Mouse (Mus musculus) forebrain, postnatal 0 days (tissue): Measurements from ENCODE around the gene Sugt1. TPM values are rescaled to one million over a fixed set of nuclear protein-coding genes. Genes with fewer than 3 reads are reported as not detected.

Experiments used
- ATAC-seq: fragments of 200-750 bp; cut with Nextera tagmentation; 2 replicates; pipeline ENCODE4 v1.8.0; 2017; ENCODE audit warnings: mild to moderate bottlenecking, moderate library complexity
- DNase-seq: peaks from one replicate; pipeline ENCODE4 v3.0.0-alpha.2; 2015
- H3K27ac ChIP-seq: fragments of 300-500 bp; sonication (generic); 2 replicates; pipeline ENCODE4 v1.5.1; 2014; ENCODE audit warnings: low read depth, mild to moderate bottlenecking, antibody characterized with exemption, low read length, moderate library complexity, mixed read lengths
- H3K27me3 ChIP-seq: fragments of 300-500 bp; sonication (generic); 2 replicates; pipeline ENCODE4 v1.6.1; 2014; ENCODE audit warnings: mild to moderate bottlenecking, low read length, mixed read lengths; ENCODE audit not compliant: insufficient read depth
- H3K36me3 ChIP-seq: fragments of 300-500 bp; sonication (generic); 2 replicates; pipeline ENCODE4 v1.6.1; 2014; ENCODE audit warnings: mild to moderate bottlenecking, moderate library complexity; ENCODE audit not compliant: insufficient read depth
- H3K4me1 ChIP-seq: fragments of 300-500 bp; sonication (generic); 2 replicates; pipeline ENCODE4 v1.6.1; 2014; ENCODE audit warnings: antibody characterized with exemption; ENCODE audit not compliant: insufficient read depth
- H3K4me2 ChIP-seq: fragments of 300-500 bp; sonication (generic); 2 replicates; pipeline ENCODE4 v1.6.1; 2014; ENCODE audit warnings: low read depth, mild to moderate bottlenecking, moderate library complexity
- H3K4me3 ChIP-seq: fragments of 300-500 bp; sonication (generic); 2 replicates; pipeline ENCODE4 v1.5.1; 2014; ENCODE audit warnings: low read depth, low read length, mixed read lengths
- H3K9ac ChIP-seq: fragments of 300-500 bp; sonication (generic); 2 replicates; pipeline ENCODE4 v1.6.1; 2014; ENCODE audit warnings: mild to moderate bottlenecking
- H3K9me3 ChIP-seq: fragments of 300-500 bp; sonication (generic); 2 replicates; pipeline ENCODE4 v1.6.1; 2016; ENCODE audit warnings: low read length
- CTCF ChIP-seq: sonication (generic); IDR thresholded peaks from 2 replicates; pipeline ENCODE4 v1.5.1; 2016; ENCODE audit warnings: antibody characterized with exemption, control low read depth, low read depth
- WGBS: fragments of 180-500 bp; shearing (Covaris S2); extraction: QIAGEN DNeasy Blood & Tissue Kit; methylation state at CpG from one replicate; pipeline ENCODE4 v1.1.7; 2014; 5-methylcytosine and 5-hydroxymethylcytosine counted together
- polyA plus RNA-seq: library from polyadenylated mRNA; unstranded; fragments of >200 nt; fragmentation: Nextera tagmentation; extraction: Ambion mirVana; gene quantifications from 2 replicates; pipeline ENCODE4 v1.2.1, GENCODE M21; 2015
- total RNA-seq: library from RNA; depleted of rRNA; stranded (reverse); fragments of >200 nt; gene quantifications from 2 replicates; pipeline ENCODE4 v1.2.3, GENCODE M21; 2014

The Sugt1 gene
- total and polyA plus RNA-seq, 2 experiments from 2014 or later, result 41.5 to 93.7 TPM

DNA sequence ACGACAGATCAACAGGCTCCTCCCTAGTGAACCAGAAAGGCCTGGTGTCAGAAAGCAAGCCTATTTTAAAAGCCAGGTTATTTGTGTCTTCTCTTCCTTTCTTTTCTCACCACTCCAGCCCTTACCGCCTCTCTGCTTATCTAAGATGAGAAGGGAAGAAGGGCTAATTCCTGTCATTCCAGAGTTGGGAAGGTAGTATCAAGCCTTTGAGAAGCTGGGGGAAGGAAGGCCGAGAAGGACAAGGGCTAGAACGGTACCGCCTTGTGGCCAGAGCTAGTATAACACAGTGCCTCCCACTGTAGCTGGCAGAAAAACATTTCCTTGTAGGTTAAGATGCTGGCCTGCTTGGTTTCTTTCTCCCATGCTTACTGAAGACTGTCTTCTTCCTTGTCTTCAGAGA lies 24.7 kb upstream of the Sugt1 start:
- peak; percentile 56 for TF ChIP-seq CTCF
- Histone ChIP-seq H3K27ac (no peak overlapping the region), H3K4me3 (no peak overlapping the region), H3K27me3 (no peaks in the 10 kb centered on the region), H3K9ac (no peak overlapping the region), H3K36me3 (no peaks in the 10 kb centered on the region), H3K4me2 (no peak overlapping the region), H3K4me1 (no peaks in the 10 kb centered on the region), H3K9me3 (no peaks in the 10 kb centered on the region)
- no peak for ATAC-seq
- DNase-seq, result no peak
- 23% methylated on average over 5 of the region's 5 CpGs for WGBS

DNA sequence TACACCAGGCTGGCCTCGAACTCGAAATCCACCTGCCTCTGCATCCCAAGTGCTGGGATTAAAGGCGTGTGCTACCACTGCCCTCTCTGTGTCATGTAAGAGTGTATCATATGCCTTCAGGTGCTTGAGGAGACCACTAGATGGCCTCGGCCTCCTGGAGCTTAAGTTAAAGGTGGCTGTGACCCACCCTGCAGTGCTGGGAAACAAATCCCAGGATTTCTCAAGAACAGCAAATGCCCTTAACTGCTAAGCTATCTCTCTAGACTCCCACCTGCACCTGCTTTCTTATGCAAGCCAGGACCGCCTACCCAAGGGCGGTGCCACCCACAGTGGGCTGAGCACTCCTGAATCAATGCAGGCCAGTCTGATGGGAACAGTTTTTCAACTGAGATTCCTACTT lies 22.7 kb upstream of the Sugt1 start:
- H3K9me3 ChIP-seq, result no peaks in the 10 kb centered on the region
- H3K27me3 ChIP-seq, result no peaks in the 10 kb centered on the region
- no peak overlapping the region for H3K4me3 ChIP-seq
- no peak for DNase-seq
- ATAC-seq, result no peak
- no peak overlapping the region for H3K27ac ChIP-seq
- 72% methylated on average over 6 of the region's 6 CpGs for WGBS
- H3K4me1 ChIP-seq, result no peaks in the 10 kb centered on the region
- H3K4me2 ChIP-seq, result no peak overlapping the region
- H3K36me3 ChIP-seq, result no peaks in the 10 kb centered on the region
- TF ChIP-seq CTCF, result 0 out of 2 replicates have a peak, but pooled peaks have one; percentile 19
- no peak overlapping the region for H3K9ac ChIP-seq

DNA sequence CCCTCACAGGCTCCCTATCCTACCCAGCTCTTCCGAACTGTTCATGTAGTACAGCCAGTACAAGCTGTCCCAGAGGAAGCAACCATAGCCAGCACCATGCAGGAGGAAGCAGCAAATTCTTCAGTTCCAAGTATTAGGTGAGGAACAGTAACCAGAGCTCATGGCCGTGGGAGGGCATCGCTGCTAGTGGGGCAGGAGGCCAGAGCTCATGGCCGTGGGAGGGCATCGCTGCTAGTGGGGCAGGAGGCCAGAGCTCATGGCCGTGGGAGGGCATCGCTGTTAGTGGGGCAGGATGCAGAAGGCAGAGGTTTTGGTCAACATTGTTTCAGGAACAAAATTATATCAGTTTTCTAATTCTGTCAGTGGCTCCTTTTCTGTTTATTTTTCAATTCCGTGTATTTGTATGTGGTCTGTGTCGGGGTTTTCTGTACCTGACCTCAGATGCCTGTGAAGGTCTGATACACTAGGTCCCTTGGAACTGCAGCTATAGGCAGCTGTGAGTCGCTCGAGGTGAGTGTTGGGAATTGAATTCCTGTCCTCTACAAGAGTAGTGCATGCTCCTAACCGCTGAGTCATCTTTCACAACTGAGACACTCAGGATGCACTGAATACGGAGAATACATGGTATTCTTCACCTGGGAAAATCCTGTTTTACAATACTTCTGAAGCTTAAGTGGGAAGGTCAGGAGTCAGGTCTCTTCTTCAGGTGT lies 13.9 kb upstream of the Sugt1 start:
- no peak for TF ChIP-seq CTCF
- no peak overlapping the region for H3K4me2 ChIP-seq
- WGBS, result 93% methylated on average over 13 of the region's 13 CpGs
- no peak overlapping the region for H3K4me3 ChIP-seq
- H3K27ac ChIP-seq, result no peak overlapping the region
- H3K4me1 ChIP-seq, result no peaks in the 10 kb centered on the region
- no peaks in the 10 kb centered on the region for H3K9me3 ChIP-seq
- no peaks in the 10 kb centered on the region for H3K27me3 ChIP-seq
- ATAC-seq, result no peak
- no peak overlapping the region for H3K9ac ChIP-seq
- no peaks in the 10 kb centered on the region for H3K36me3 ChIP-seq
- no peak for DNase-seq

DNA sequence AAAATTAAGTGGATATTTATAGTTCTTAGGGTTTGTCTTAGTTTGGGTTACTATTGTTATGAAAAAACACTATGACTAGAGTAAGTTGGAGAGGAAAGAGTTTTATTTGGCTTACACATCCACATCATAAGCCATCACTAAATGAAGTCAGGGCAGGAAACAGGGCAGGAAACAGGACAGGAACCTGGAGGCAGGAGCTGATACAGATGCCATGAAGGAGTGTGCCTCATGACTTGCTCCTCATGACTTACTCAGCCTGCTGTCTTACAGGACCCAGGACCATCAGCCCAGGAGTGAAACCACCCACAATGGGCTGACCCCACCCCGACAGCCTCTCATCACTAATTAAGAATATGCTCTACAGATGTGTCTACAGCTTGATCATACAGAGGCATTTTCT lies 13.1 kb upstream of the Sugt1 start:
- H3K27ac ChIP-seq, result no peak overlapping the region
- H3K9me3 ChIP-seq, result no peaks in the 10 kb centered on the region
- H3K9ac ChIP-seq, result no peak overlapping the region
- H3K36me3 ChIP-seq, result no peaks in the 10 kb centered on the region
- no peak overlapping the region for H3K4me2 ChIP-seq
- no peak for DNase-seq
- no peak overlapping the region for H3K4me3 ChIP-seq
- H3K4me1 ChIP-seq, result no peaks in the 10 kb centered on the region
- WGBS, result 100% methylated on average over 1 of the region's 1 CpGs
- TF ChIP-seq CTCF, result no peak
- ATAC-seq, result no peak
- no peaks in the 10 kb centered on the region for H3K27me3 ChIP-seq

DNA sequence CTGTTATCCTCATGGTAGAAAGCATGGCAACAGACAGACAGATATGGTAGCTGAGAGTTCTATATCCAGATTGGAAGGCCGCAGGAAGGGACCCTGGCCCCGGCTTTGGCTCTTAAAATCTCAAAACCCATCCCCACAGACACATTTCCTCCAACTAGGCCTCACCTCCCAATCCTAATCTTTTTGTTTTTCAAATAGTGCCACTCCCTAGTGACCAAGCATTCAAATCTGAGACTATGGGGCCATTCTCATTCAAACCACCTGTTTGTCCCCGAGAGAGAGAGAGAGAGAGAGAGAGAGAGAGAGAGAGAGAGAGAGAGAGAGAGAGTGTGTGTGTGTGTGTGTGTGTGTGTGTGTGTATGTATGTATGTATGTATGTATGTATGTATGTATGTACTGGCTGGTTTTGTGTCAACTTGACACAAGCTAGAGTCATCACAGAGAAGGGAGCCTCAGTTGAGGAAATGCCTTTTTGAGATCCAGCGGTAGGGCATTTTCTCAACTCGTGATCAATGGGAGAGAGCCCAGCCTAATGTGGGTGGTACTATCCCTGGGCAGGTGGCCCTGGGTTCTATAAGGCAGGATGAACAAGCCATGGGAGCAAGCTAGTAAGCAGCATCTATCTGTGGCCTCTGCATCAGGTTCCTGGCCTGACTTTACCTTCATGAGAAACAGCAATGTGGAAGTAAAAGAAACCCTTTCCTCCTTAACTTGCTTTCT lies 3.8 kb upstream of the Sugt1 start:
- 0 out of 2 replicates have a peak, but pooled peaks cover 3% of the 10 kb centered on the region for H3K36me3 ChIP-seq
- WGBS, result 86% methylated on average over 5 of the region's 5 CpGs
- ATAC-seq (no peak), DNase-seq (no peak)
- H3K27me3 ChIP-seq, result no peaks in the 10 kb centered on the region
- H3K27ac ChIP-seq, result no peak overlapping the region
- peaks cover 8% of the 10 kb centered on the region; the same call in 1 of the 2 replicates for H3K4me1 ChIP-seq
- TF ChIP-seq CTCF, result no peak
- H3K4me2 ChIP-seq, result no peak overlapping the region
- no peak overlapping the region for H3K9ac ChIP-seq
- no peak overlapping the region for H3K4me3 ChIP-seq
- H3K9me3 ChIP-seq, result no peaks in the 10 kb centered on the region

DNA sequence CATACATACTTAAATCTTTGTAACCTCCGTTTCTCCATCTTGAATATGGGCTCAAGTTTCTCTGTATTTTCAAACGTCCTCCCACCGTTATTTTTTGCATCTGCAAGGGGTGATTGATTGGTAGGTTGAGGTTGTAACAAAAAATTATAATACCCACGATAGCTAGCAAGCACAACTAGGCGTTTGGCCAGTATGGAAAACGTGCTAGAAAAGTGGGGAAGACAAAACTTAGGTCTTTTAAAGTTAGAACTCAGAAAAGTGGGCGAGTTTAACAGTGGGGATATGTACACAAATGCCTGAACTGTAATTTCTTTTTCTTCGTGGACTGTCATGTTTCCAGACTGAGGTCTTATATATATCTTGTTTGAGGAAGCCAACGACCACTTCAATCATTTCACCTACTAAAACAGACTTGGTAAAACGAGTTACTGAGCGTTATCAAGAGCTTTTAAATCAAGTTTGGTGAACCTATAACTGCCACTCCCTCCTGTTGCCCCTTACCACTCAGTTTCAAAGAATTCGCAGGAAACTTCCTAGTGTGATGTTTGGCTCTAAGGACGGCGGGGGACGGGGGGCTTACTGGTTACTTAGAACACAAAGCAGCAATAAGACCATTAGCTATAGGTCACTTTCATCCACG lies 872 bp upstream of the Sugt1 start:
- no peak for ATAC-seq

DNA sequence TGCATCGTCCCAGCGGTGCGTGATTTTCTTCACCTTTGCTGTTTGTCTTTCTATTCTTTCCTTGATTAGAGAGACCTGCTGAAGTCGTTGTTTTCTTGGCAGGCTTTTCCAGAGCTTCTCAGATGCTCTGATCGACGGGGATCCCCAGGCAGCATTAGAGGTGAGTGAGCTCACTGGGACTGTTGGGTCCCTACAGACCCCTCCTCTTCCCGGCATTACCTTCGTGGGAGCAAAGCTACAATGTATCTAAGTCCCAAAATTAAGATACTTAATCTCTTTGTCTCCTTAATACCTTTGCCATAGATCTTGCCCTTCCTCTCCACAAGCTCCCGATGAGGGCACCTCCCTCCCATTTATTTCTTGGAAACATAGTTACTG lies 350 bp downstream of the Sugt1 start:
- H3K27ac ChIP-seq, result peak overlapping the region; percentile 98
- H3K27me3 ChIP-seq, result no peaks in the 10 kb centered on the region
- no peak for TF ChIP-seq CTCF
- peak overlapping the region; percentile 59 for H3K4me2 ChIP-seq
- peaks cover 13% of the 10 kb centered on the region for H3K4me1 ChIP-seq
- ATAC-seq (peak; percentile 20), DNase-seq (no peak)
- 2% methylated on average over 9 of the region's 9 CpGs for WGBS
- 0 out of 2 replicates have a peak, but pooled peaks cover 3% of the 10 kb centered on the region for H3K36me3 ChIP-seq
- H3K9ac ChIP-seq, result peak overlapping the region; percentile 72
- no peaks in the 10 kb centered on the region for H3K9me3 ChIP-seq
- H3K4me3 ChIP-seq, result peak overlapping the region; percentile 67

More for the DNA sequence above, 872 bp upstream of the Sugt1 start:
- Histone ChIP-seq H3K4me1 (peaks cover 13% of the 10 kb centered on the region), H3K36me3 (no peaks in the 10 kb centered on the region), H3K27ac (peak overlapping the region; percentile 98), H3K9ac (peak overlapping the region; percentile 72), H3K4me2 (peak overlapping the region; percentile 59), H3K27me3 (no peaks in the 10 kb centered on the region), H3K9me3 (no peaks in the 10 kb centered on the region), H3K4me3 (peak overlapping the region; percentile 67)
- 37% methylated on average over 16 of the region's 16 CpGs for WGBS
- no peak for TF ChIP-seq CTCF
- DNase-seq, result no peak
